11 mouse cellular contexts compared by ENCODE assay signal in the genomic region with DNA sequence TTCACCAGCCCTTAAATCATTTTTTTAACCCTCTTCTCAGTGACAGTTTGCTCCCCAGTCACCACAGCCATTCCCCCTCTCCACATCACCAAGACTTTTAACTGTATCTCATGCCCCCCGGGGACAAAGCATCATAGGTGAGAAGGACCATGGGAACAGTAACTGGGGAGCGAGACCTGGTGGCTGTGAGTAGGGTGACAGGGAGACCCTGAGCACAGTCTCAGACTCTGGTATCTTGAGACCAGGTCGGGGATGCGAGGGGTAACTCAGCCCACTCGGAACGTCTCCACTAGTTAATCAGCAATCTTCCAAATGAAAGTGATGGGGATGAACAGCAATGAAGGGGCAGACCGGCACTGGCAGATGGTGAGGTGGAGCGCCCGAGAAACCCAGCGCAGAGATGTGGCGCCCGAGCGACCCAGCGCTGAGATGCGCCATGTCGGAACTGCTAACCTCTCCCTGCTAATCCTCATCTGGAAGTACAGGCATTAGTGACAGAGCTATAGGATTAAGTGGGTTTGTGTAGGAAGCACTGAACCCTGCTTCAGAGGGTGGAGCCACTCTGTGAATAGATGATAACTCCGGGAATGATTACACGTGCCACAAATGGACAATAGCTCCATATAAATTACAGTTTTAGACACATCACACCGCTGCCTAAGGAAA. TPM values are rescaled to one million over a fixed set of nuclear protein-coding genes. Genes with fewer than 3 reads are reported as not detected.
DNase-seq lines count a peak whose midpoint lies in the region; ATAC-seq lines count a peak whose summit lies in the region.
"Had no signal": no experiment of that assay in that cellular context is flagged by ENCODE, and none has a peak within 500 bp of the region (broad histone marks: within the 10 kb centered on the region; RNA-seq: fewer than 3 reads in every experiment).

No protein-coding gene starts in this region.

- no peak overlapping the region for H3K4me3 ChIP-seq in neural tube, embryonic 11.5 days (ENCODE audit: low read depth, low read length)

- 0 out of 2 replicates have a peak, but pooled peaks have one; percentile 2 for ATAC-seq in frontal cortex, adult (ENCODE audit: low TSS enrichment)
- 0 out of 2 replicates have a peak, but pooled peaks have one; percentile 45 for ATAC-seq in neural tube, embryonic 11.5 days (ENCODE audit: insufficient read depth, low FRiP score, low TSS enrichment)
- ATAC-seq in megakaryocyte progenitor cell, adult 5-6 weeks (replicated peaks; ENCODE audit: poor library complexity) = 0 out of 2 replicates have a peak, but pooled peaks have one; percentile 22
- ATAC-seq in inflammation-experienced regulatory T-cells, adult 6 months = no peak

- H3K36me3 ChIP-seq in neural tube, embryonic 11.5 days (ENCODE audit: control insufficient read depth, insufficient read depth, low read length) = no peaks in the 10 kb centered on the region

- H3K27ac ChIP-seq in neural tube, embryonic 11.5 days (ENCODE audit: low read depth, low read length) = no peak overlapping the region
- H3K27ac ChIP-seq: kidney, postnatal 0 days; macrophage had no signal

- H3K4me2 ChIP-seq in neural tube, embryonic 11.5 days (ENCODE audit: low read depth) = no peak overlapping the region

- H3K9ac ChIP-seq in neural tube, embryonic 11.5 days (ENCODE audit: low read length) = no peak overlapping the region

- H3K27me3 ChIP-seq in neural tube, embryonic 11.5 days (ENCODE audit: control insufficient read depth, insufficient read depth, low read length) = no peaks in the 10 kb centered on the region

- H3K4me1 ChIP-seq in neural tube, embryonic 11.5 days (ENCODE audit: control insufficient read depth, insufficient read depth, low read length) = no peaks in the 10 kb centered on the region

- DNase-seq in frontal cortex, postnatal 36 days (ENCODE audit: low spot score in 2 of 2) = no peak
- DNase-seq in neural tube, embryonic 11.5 days (ENCODE audit: low spot score) = no peak
- no peak for DNase-seq in neural tube, embryonic 10.5 days (ENCODE audit: extremely low spot score, low spot score)
- no peak for DNase-seq in thymus, postnatal 0 days (ENCODE audit: low spot score)
- no peak for DNase-seq in spleen, postnatal 36 days (ENCODE audit: low spot score in 2 of 2)
- DNase-seq: embryo, embryonic 11 days had no signal

- WGBS in neural tube, embryonic 11.5 days = 77% methylated on average over 19 of the region's 19 CpGs

- no peaks in the 10 kb centered on the region for H3K9me3 ChIP-seq in neural tube, embryonic 11.5 days (ENCODE audit: control insufficient read depth, low read length)

RNA-seq across cellular contexts. Expression of a gene that starts 11.7 kb away (rescaled TPM):
- 28.1 and 28.8 TPM in 2 replicates for polyA plus RNA-seq in neural tube, embryonic 11.5 days (2014; fragmentation: Nextera tagmentation; extraction: Ambion mirVana)
- 13.2 and 16.2 TPM in 2 replicates for total RNA-seq in megakaryocyte progenitor cell, adult 5-6 weeks (2015)
- total RNA-seq in megakaryocyte progenitor cell, adult 5-6 weeks (2017) = 22.1 and 26.2 TPM in 2 replicates
- polyA plus RNA-seq in thymus, postnatal 0 days (2015; fragmentation: Nextera tagmentation; extraction: Ambion mirVana) = 12.8 and 13.2 TPM in 2 replicates
- 1 to 10 TPM in 2 of 3 experiments, under 1 TPM in 1; 0.91 to 1.3 (median 1.1) TPM for polyA plus RNA-seq in inflammation-experienced regulatory T-cells, adult 6 months (2017; shearing (Covaris generic))

RNA-seq across cellular contexts. Expression of a gene that starts 56.8 kb away (rescaled TPM):
- 5.3 and 5.5 TPM in 2 replicates for polyA plus RNA-seq in neural tube, embryonic 11.5 days (2014; fragmentation: Nextera tagmentation; extraction: Ambion mirVana)
- total RNA-seq in megakaryocyte progenitor cell, adult 5-6 weeks (2015) = 12.5 and 17.0 TPM in 2 replicates
- total RNA-seq in megakaryocyte progenitor cell, adult 5-6 weeks (2017) = 9.9 and 10.5 TPM in 2 replicates
- polyA plus RNA-seq in thymus, postnatal 0 days (2015; fragmentation: Nextera tagmentation; extraction: Ambion mirVana) = 5.6 and 7.6 TPM in 2 replicates
- 10 to 100 TPM in 1 of 3 experiments, 1 to 10 TPM in 2; 5.9 to 10.2 (median 7.2) TPM for polyA plus RNA-seq in inflammation-experienced regulatory T-cells, adult 6 months (2017; shearing (Covaris generic))
